Mouse (Mus musculus) ovary, postnatal 36 days (tissue): ENCODE measurements around the gene Glis1.

Experiments used
- DNase-seq: peaks from one replicate; pipeline ENCODE4 v3.0.0; 2022; ENCODE audit warnings: low spot score, mixed read lengths

Glis1 gene

GRCm38 (mm10) chr4:107515626-107516025 is 81.2 kb downstream of the Glis1 start:
- DNase-seq, result peak; percentile 2

GRCm38 (mm10) chr4:107518766-107519165 is 84.4 kb downstream of the Glis1 start:
- no peak for DNase-seq

- no peak for DNase-seq
These were observed 85.7 kb downstream of the Glis1 start for GRCm38 (mm10) chr4:107520071-107520470.

- no peak for DNase-seq
These were observed 86.4 kb downstream of the Glis1 start for GRCm38 (mm10) chr4:107520816-107521215.

GRCm38 (mm10) chr4:107523607-107524151 is 89.3 kb downstream of the Glis1 start:
- no peak for DNase-seq

GRCm38 (mm10) chr4:107535126-107535525 is 100.7 kb downstream of the Glis1 start:
- no peak for DNase-seq

GRCm38 (mm10) chr4:107538116-107538515 is 103.7 kb downstream of the Glis1 start:
- DNase-seq, result no peak

GRCm38 (mm10) chr4:107538561-107538960 is 104.2 kb downstream of the Glis1 start:
- DNase-seq, result no peak

- DNase-seq, result no peak
These were observed 104.6 kb downstream of the Glis1 start for GRCm38 (mm10) chr4:107539021-107539420.

GRCm38 (mm10) chr4:107541821-107542220 is 107.4 kb downstream of the Glis1 start:
- no peak for DNase-seq

- DNase-seq, result no peak
These were observed 110.5 kb downstream of the Glis1 start for GRCm38 (mm10) chr4:107544843-107545242.

- DNase-seq, result no peak
These were observed 111.3 kb downstream of the Glis1 start for GRCm38 (mm10) chr4:107545726-107546125.

GRCm38 (mm10) chr4:107546525-107546924 is 112.1 kb downstream of the Glis1 start:
- no peak for DNase-seq

- no peak for DNase-seq
These were observed 115.7 kb downstream of the Glis1 start for GRCm38 (mm10) chr4:107550096-107550495.

- no peak for DNase-seq
These were observed 116.2 kb downstream of the Glis1 start for GRCm38 (mm10) chr4:107550546-107550945.

- DNase-seq, result no peak
These were observed 118.3 kb downstream of the Glis1 start for GRCm38 (mm10) chr4:107552696-107553095.

- DNase-seq, result no peak
These were observed 119.4 kb downstream of the Glis1 start for GRCm38 (mm10) chr4:107553774-107554173.

- no peak for DNase-seq
These were observed 124.4 kb downstream of the Glis1 start for GRCm38 (mm10) chr4:107558801-107559200.

- no peak for DNase-seq
These were observed 126.7 kb downstream of the Glis1 start for GRCm38 (mm10) chr4:107561056-107561455.

- no peak for DNase-seq
These were observed 133.8 kb downstream of the Glis1 start for GRCm38 (mm10) chr4:107568159-107568558.

- no peak for DNase-seq
These were observed 134.6 kb downstream of the Glis1 start for GRCm38 (mm10) chr4:107568881-107569443.

- peak; percentile 36 for DNase-seq
These were observed 136.1 kb downstream of the Glis1 start for GRCm38 (mm10) chr4:107570329-107571014.

GRCm38 (mm10) chr4:107575781-107576180 is 141.4 kb downstream of the Glis1 start:
- no peak for DNase-seq

GRCm38 (mm10) chr4:107576742-107577141 is 142.4 kb downstream of the Glis1 start:
- no peak for DNase-seq
